Comparison of ENCODE assay signal across 7 mouse cellular contexts in genomic region chr9:35200529-35201060, GRCm38 (mm10). TPM values are rescaled to one million over a fixed set of nuclear protein-coding genes. Genes with fewer than 3 reads are reported as not detected.
DNase-seq lines count a peak whose midpoint lies in the region; ATAC-seq and TF ChIP-seq lines count a peak whose summit lies in the region.

No protein-coding gene starts in this region.

- no peak for ATAC-seq in forebrain, embryonic 12.5 days (ENCODE audit: low FRiP score)
- ATAC-seq in liver, embryonic 12.5 days, result peak; percentile 75

- no peak for DNase-seq in testis, postnatal 10 days (ENCODE audit: low spot score)
- DNase-seq in adrenal gland, postnatal 10 days, result no peak
- DNase-seq in thymus, postnatal 10 days (ENCODE audit: low spot score in 2 of 2), result no peak
- DNase-seq in left cerebral cortex, adult 11 months (ENCODE audit: low spot score), result no peak

- WGBS in forebrain, embryonic 12.5 days, result 69% methylated on average over 9 of the region's 9 CpGs
- 27% methylated on average over 9 of the region's 9 CpGs for WGBS in liver, embryonic 12.5 days (ENCODE audit: insufficient replicate concordance)

- H3K27me3 ChIP-seq in testis, adult 2 months (ENCODE audit: control insufficient read depth, insufficient read depth, low read length), result no peaks in the 10 kb centered on the region
- H3K27me3 ChIP-seq in forebrain, embryonic 12.5 days, result no peaks in the 10 kb centered on the region
- no peaks in the 10 kb centered on the region for H3K27me3 ChIP-seq in liver, embryonic 12.5 days (replicated peaks)

- TF ChIP-seq CTCF in testis, adult 2 months (IDR thresholded peaks at IDR 0.05; ENCODE audit: control insufficient read depth, insufficient read depth, insufficient replicate concordance, low read depth, low read length), result no peak

- H3K4me2 ChIP-seq in forebrain, embryonic 12.5 days, result peak overlapping the region; percentile 76
- peak overlapping the region; percentile 87 for H3K4me2 ChIP-seq in liver, embryonic 12.5 days

- no peak for TF ChIP-seq POLR2A in testis, adult 2 months (IDR thresholded peaks at IDR 0.05; ENCODE audit: control insufficient read depth, low read depth, low read length)

- H3K4me1 ChIP-seq in testis, adult 2 months (ENCODE audit: control insufficient read depth, insufficient read depth, low read length), result peaks cover 5% of the 10 kb centered on the region
- H3K4me1 ChIP-seq in forebrain, embryonic 12.5 days, result peaks cover 21% of the 10 kb centered on the region
- peaks cover 53% of the 10 kb centered on the region for H3K4me1 ChIP-seq in liver, embryonic 12.5 days

- peak overlapping the region; percentile 71 for H3K9ac ChIP-seq in forebrain, embryonic 12.5 days
- H3K9ac ChIP-seq in liver, embryonic 12.5 days, result peak overlapping the region; percentile 81

- H3K4me3 ChIP-seq in testis, adult 2 months (ENCODE audit: control insufficient read depth, low read depth, low read length), result peak overlapping the region; percentile 80; the same call in 1 of the 2 replicates
- peak overlapping the region; percentile 60 for H3K4me3 ChIP-seq in forebrain, embryonic 12.5 days (replicated peaks)
- peak overlapping the region; percentile 71 for H3K4me3 ChIP-seq in liver, embryonic 12.5 days

- H3K36me3 ChIP-seq in testis, adult 2 months (ENCODE audit: control insufficient read depth, insufficient read depth, low read length), result peaks cover 3% of the 10 kb centered on the region
- peaks cover 15% of the 10 kb centered on the region for H3K36me3 ChIP-seq in forebrain, embryonic 12.5 days (replicated peaks)
- H3K36me3 ChIP-seq in liver, embryonic 12.5 days, result peaks cover 19% of the 10 kb centered on the region

- no peak overlapping the region for H3K27ac ChIP-seq in testis, adult 2 months (ENCODE audit: control insufficient read depth, insufficient read depth, low read depth, low read length)
- no peak overlapping the region for H3K27ac ChIP-seq in forebrain, embryonic 12.5 days
- peak overlapping the region; percentile 78 for H3K27ac ChIP-seq in liver, embryonic 12.5 days

- H3K9me3 ChIP-seq in forebrain, embryonic 12.5 days, result no peaks in the 10 kb centered on the region
- no peaks in the 10 kb centered on the region for H3K9me3 ChIP-seq in liver, embryonic 12.5 days (replicated peaks)

RNA-seq across cellular contexts. Expression of gene Tirap, which starts 0.5 kb away (rescaled TPM):
- 2.6 and 4.0 TPM in 2 replicates for polyA plus RNA-seq in testis, adult 2 months (2012; rRNA removed)
- 11.7 and 11.9 TPM in 2 replicates for polyA plus RNA-seq in forebrain, embryonic 12.5 days (2016; fragmentation: Nextera tagmentation; extraction: Ambion mirVana)
- 6.6 TPM in 2 replicates for polyA plus RNA-seq in liver, embryonic 12.5 days (2016; fragmentation: Nextera tagmentation; extraction: Ambion mirVana)
- total RNA-seq in adrenal gland, postnatal 10 days (2021), result 1 to 10 TPM; 8.0 to 8.4 TPM

RNA-seq across cellular contexts. Expression of gene Srpr, which starts 0.6 kb away (rescaled TPM):
- 49.5 and 55.2 TPM in 2 replicates for polyA plus RNA-seq in testis, adult 2 months (2012; rRNA removed)
- 81.3 and 82.6 TPM in 2 replicates for polyA plus RNA-seq in forebrain, embryonic 12.5 days (2016; fragmentation: Nextera tagmentation; extraction: Ambion mirVana)
- polyA plus RNA-seq in liver, embryonic 12.5 days (2016; fragmentation: Nextera tagmentation; extraction: Ambion mirVana), result 70.8 and 73.3 TPM in 2 replicates
- 100 to 1,000 TPM; 128 to 136 TPM for total RNA-seq in adrenal gland, postnatal 10 days (2021)

RNA-seq across cellular contexts. Expression of gene Foxred1, which starts 10.3 kb away (rescaled TPM):
- 23.3 and 27.5 TPM in 2 replicates for polyA plus RNA-seq in testis, adult 2 months (2012; rRNA removed)
- polyA plus RNA-seq in forebrain, embryonic 12.5 days (2016; fragmentation: Nextera tagmentation; extraction: Ambion mirVana), result 45.6 and 49.0 TPM in 2 replicates
- polyA plus RNA-seq in liver, embryonic 12.5 days (2016; fragmentation: Nextera tagmentation; extraction: Ambion mirVana), result 38.3 and 39.6 TPM in 2 replicates
- total RNA-seq in adrenal gland, postnatal 10 days (2021), result 100 to 1,000 TPM in 1 of 2 experiments, 10 to 100 TPM in 1; 93.6 to 102 TPM

RNA-seq across cellular contexts. Expression of gene Dcps, which starts 24.7 kb away (rescaled TPM):
- polyA plus RNA-seq in testis, adult 2 months (2012; rRNA removed), result 16.7 and 17.0 TPM in 2 replicates
- polyA plus RNA-seq in forebrain, embryonic 12.5 days (2016; fragmentation: Nextera tagmentation; extraction: Ambion mirVana), result 90.1 and 102 TPM in 2 replicates
- 65.9 and 66.0 TPM in 2 replicates for polyA plus RNA-seq in liver, embryonic 12.5 days (2016; fragmentation: Nextera tagmentation; extraction: Ambion mirVana)
- total RNA-seq in adrenal gland, postnatal 10 days (2021), result 10 to 100 TPM; 25.3 to 29.3 TPM
